Mouse (Mus musculus): ENCODE results near the gene Scnm1. TPM values are rescaled to one million over a fixed set of nuclear protein-coding genes. Genes with fewer than 3 reads are reported as not detected.
A peak's percentile ranks its signal among the peaks of the same experiment; 100 is the strongest.

The Scnm1 gene
- polyA plus RNA-seq, 1 experiment: 43.7 TPM

- no peak for DNase-seq
- TF ChIP-seq POLR2A (IDR thresholded peaks at IDR 0.05; ENCODE audit: borderline replicate concordance, extremely low read depth, low read depth, low read length) (no peak), CTCF (IDR thresholded peaks at IDR 0.05; ENCODE audit: insufficient read depth, low read length) (no peak)
- Histone ChIP-seq H3K4me3 (replicated peaks; ENCODE audit: extremely low read depth, low read depth, low read length) (peak overlapping the region; percentile 57), H3K4me1 (ENCODE audit: control insufficient read depth, insufficient read depth, low read length) (peaks cover 13% of the 10 kb centered on the region; the same call in 1 of the 2 replicates)
- WGBS: 29% methylated on average over 8 of the region's 8 CpGs
Observed at GRCm38 (mm10) chr3:95159511-95159986, 25.7 kb upstream of the Scnm1 start.

DNA sequence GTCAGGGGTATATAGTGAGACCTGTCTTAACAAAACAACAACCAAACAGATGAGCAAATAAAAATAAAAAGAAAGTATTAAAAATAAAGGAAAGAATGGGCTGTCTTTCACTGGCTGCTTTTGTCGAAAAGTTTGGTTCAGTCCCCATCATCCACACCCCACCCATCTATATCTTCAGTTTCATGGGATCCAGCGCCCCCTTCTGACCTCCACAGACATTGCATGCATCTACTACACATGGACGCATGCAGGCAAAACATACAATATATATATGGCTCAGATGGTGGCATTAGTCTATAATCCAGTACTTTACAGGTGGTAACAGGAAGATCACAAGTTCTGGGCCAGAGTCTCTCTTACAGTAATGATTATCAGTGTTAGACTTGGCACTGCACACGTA, 20.1 kb upstream of the Scnm1 start:
- H3K4me1 ChIP-seq (ENCODE audit: control insufficient read depth, insufficient read depth, low read length): no peaks in the 10 kb centered on the region
- 39% methylated on average over 4 of the region's 4 CpGs for WGBS
- no peak for DNase-seq
- TF ChIP-seq POLR2A (IDR thresholded peaks at IDR 0.05; ENCODE audit: borderline replicate concordance, extremely low read depth, low read depth, low read length): no peak
- TF ChIP-seq CTCF (IDR thresholded peaks at IDR 0.05; ENCODE audit: insufficient read depth, low read length): peak; percentile 42
- no peak overlapping the region for H3K4me3 ChIP-seq (replicated peaks; ENCODE audit: extremely low read depth, low read depth, low read length)

DNA sequence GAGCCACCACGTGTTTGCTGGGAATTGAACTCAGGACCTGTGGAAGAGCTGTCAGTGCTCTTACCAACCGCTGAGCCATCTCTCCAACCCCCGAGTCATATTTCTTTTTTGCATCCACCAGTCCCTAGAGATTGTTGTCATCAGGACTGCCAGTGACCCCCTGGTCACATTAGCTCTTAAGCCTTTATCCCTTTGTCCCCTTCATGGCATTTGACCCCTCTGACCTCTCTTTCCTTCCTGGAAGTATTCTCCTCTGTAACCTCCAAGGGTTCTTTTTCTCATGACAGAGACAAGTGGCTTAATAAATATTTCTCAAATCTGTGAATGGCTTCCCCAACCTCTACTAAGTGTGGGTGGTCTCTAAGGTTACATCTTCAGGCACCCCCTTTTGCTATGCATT, 14.1 kb upstream of the Scnm1 start:
- TF ChIP-seq POLR2A (IDR thresholded peaks at IDR 0.05; ENCODE audit: borderline replicate concordance, extremely low read depth, low read depth, low read length) (no peak), CTCF (IDR thresholded peaks at IDR 0.05; ENCODE audit: insufficient read depth, low read length) (no peak)
- 69% methylated on average over 3 of the region's 3 CpGs for WGBS

GRCm38 (mm10) chr3:95142617-95143011, 8.8 kb upstream of the Scnm1 start:
- H3K4me3 ChIP-seq (replicated peaks; ENCODE audit: extremely low read depth, low read depth, low read length): no peak overlapping the region
- peak; percentile 87 for DNase-seq

More for the DNA sequence above, 14.1 kb upstream of the Scnm1 start:
- no peak for DNase-seq
- no peaks in the 10 kb centered on the region for H3K4me1 ChIP-seq (ENCODE audit: control insufficient read depth, insufficient read depth, low read length)
- H3K4me3 ChIP-seq (replicated peaks; ENCODE audit: extremely low read depth, low read depth, low read length): no peak overlapping the region

DNA sequence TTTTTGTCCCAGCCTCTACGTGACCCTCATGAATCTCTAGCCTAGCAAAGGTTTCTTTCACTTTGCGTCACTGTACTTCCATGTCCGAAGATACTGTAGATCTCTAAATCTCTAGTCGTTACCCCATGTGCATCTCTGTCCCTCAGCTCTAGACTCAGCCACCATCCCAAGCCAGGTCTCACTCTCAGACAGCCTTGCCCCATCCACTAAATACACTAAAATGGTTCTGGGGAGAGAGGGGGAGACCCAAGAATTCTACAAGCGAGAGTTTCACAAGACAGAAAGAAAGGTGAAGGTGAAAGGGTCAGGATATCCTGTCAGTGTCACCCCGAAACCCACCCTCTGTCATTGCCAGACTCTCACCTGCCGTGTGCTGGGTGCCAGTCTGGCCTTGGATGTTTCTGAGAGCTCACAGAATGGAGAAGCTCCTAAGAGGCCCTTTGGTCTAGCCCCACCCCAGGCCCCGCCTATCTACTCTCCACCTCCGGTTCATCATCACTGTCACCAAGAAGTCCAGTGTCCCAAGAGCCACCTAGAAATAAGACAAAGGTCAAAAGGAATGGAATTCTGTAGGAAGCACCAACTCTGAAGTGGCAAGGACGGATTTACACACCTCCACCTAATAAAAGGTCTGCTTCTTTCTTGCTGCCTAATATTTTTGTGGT, 8.3 kb upstream of the Scnm1 start, which contains the start of gene Tnfaip8l2:
Tnfaip8l2 (minus strand) TSS at position 409 of the 665 bp plus-strand sequence.
- no peak for DNase-seq

More at GRCm38 (mm10) chr3:95142617-95143011, 8.8 kb upstream of the Scnm1 start:
- no peak for TF ChIP-seq POLR2A (IDR thresholded peaks at IDR 0.05; ENCODE audit: borderline replicate concordance, extremely low read depth, low read depth, low read length)
- peak; percentile 99 for TF ChIP-seq CTCF (IDR thresholded peaks at IDR 0.05; ENCODE audit: insufficient read depth, low read length)
- WGBS: 11% methylated on average over 5 of the region's 5 CpGs
- peaks cover 4% of the 10 kb centered on the region for H3K4me1 ChIP-seq (ENCODE audit: control insufficient read depth, insufficient read depth, low read length)

DNA sequence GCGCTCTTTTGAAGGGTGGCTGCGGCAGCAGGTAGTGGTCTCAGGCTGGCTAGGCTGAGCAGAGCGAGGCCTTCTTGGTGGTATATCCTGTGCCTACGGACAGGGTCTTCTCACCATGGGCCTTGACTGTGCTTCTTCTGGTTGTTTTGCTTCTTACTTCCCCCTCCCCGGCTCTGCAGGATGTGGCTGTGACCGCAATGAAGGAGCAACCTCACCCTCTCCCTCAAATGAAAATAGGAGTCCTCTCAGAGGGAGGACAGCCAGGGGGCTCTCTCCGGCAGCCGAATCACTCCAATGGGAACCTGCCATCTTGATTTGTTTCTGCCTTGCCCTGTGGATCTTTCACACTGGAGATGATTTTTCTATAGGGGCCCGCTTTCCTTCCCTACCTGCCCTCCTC, 7.7 kb upstream of the Scnm1 start:
- 76% methylated on average over 9 of the region's 9 CpGs for WGBS
- Histone ChIP-seq H3K4me3 (replicated peaks; ENCODE audit: extremely low read depth, low read depth, low read length) (peak overlapping the region; percentile 25), H3K4me1 (ENCODE audit: control insufficient read depth, insufficient read depth, low read length) (peaks cover 4% of the 10 kb centered on the region)
- TF ChIP-seq POLR2A (IDR thresholded peaks at IDR 0.05; ENCODE audit: borderline replicate concordance, extremely low read depth, low read depth, low read length) (no peak), CTCF (IDR thresholded peaks at IDR 0.05; ENCODE audit: insufficient read depth, low read length) (no peak)
- DNase-seq: no peak

More for the DNA sequence above, 8.3 kb upstream of the Scnm1 start, which contains the start of gene Tnfaip8l2:
- Histone ChIP-seq H3K4me1 (ENCODE audit: control insufficient read depth, insufficient read depth, low read length) (peaks cover 4% of the 10 kb centered on the region), H3K4me3 (replicated peaks; ENCODE audit: extremely low read depth, low read depth, low read length) (peak within 1 kb of the TSS; percentile 51)
- 67% methylated on average over 10 of the region's 10 CpGs for WGBS
- no peak for TF ChIP-seq CTCF (IDR thresholded peaks at IDR 0.05; ENCODE audit: insufficient read depth, low read length)
- peak; percentile 39; the same call in 1 of the 2 replicates for TF ChIP-seq POLR2A (IDR thresholded peaks at IDR 0.05; ENCODE audit: borderline replicate concordance, extremely low read depth, low read depth, low read length)

- H3K4me3 ChIP-seq (replicated peaks; ENCODE audit: extremely low read depth, low read depth, low read length): no peak overlapping the region
- TF ChIP-seq POLR2A (IDR thresholded peaks at IDR 0.05; ENCODE audit: borderline replicate concordance, extremely low read depth, low read depth, low read length): no peak
- no peak for TF ChIP-seq CTCF (IDR thresholded peaks at IDR 0.05; ENCODE audit: insufficient read depth, low read length)
Observed at GRCm38 (mm10) chr3:95140795-95141194, 7.0 kb upstream of the Scnm1 start.

DNA sequence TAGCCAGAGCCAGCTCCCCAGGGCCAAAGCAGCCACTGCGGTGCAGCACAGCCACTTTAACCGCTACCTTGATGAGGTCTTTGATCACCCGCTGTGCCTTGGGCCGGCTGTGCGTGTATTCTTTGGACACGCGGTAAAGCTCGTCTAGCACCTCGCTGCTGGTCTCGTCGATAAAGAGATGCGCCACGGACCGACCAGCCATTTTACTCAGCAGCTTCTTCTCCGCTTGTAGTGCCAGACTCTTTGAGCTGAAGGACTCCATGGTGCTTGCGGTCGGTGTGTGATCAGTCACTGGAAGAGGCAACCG, 6.4 kb upstream of the Scnm1 start:
- no peak for TF ChIP-seq CTCF (IDR thresholded peaks at IDR 0.05; ENCODE audit: insufficient read depth, low read length)
- no peak for TF ChIP-seq POLR2A (IDR thresholded peaks at IDR 0.05; ENCODE audit: borderline replicate concordance, extremely low read depth, low read depth, low read length)
- 73% methylated on average over 18 of the region's 18 CpGs for WGBS
- peaks cover 9% of the 10 kb centered on the region for H3K4me1 ChIP-seq (ENCODE audit: control insufficient read depth, insufficient read depth, low read length)
- H3K4me3 ChIP-seq (replicated peaks; ENCODE audit: extremely low read depth, low read depth, low read length): no peak overlapping the region
- DNase-seq: no peak

More at GRCm38 (mm10) chr3:95140795-95141194, 7.0 kb upstream of the Scnm1 start:
- peaks cover 4% of the 10 kb centered on the region for H3K4me1 ChIP-seq (ENCODE audit: control insufficient read depth, insufficient read depth, low read length)
- no peak for DNase-seq
- WGBS: 82% methylated on average over 6 of the region's 6 CpGs

DNA sequence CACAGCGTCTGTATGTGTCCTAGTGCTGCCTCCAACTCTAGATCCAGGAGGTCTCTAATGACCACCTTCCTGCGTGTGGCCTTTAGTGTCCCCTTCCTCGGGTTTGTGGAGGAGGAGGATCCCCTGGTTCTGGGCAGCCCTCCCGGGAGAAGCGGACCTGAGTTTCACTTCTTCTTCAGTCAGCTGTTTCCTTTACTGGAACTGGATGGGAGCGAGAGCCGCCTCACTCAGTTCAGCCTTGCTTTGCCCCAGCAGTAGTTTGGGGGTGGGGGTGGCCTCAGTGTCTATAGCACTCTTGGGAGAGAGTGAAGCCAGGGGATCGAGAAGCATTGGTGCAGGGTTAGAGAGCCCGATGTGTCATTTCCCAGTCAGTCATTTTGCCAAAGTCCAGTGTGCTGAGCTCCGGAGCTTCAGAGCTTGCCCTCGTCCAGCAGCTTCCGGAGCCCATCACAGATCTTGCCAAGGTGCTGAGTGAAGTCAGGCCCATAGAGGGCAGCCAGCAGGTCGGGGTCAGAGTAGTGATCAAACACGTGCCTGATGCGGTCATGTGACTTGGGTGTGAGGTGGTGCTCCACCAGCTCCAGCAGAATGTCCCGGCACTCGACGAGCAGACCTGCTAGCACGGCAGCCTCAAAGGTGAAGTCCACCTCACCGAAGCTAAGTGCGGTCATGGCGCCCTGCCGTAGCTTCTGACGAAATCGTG, 5.9 kb upstream of the Scnm1 start:
- Histone ChIP-seq H3K4me3 (replicated peaks; ENCODE audit: extremely low read depth, low read depth, low read length) (no peak overlapping the region), H3K4me1 (ENCODE audit: control insufficient read depth, insufficient read depth, low read length) (peaks cover 9% of the 10 kb centered on the region)
- WGBS: 59% methylated on average over 25 of the region's 25 CpGs
- no peak for DNase-seq
- TF ChIP-seq POLR2A (IDR thresholded peaks at IDR 0.05; ENCODE audit: borderline replicate concordance, extremely low read depth, low read depth, low read length) (no peak), CTCF (IDR thresholded peaks at IDR 0.05; ENCODE audit: insufficient read depth, low read length) (no peak)
